Mouse (Mus musculus): ENCODE data around the gene Spaar. TPM values are rescaled to one million over a fixed set of nuclear protein-coding genes. Genes with fewer than 3 reads are reported as not detected.

Spaar gene
- polyA plus RNA-seq, 1 experiment from 2014 or later, result 8.1 TPM

- Histone ChIP-seq H3K4me1 (ENCODE audit: insufficient read depth, low read depth, low read length) (no peaks in the 10 kb centered on the region), H3K36me3 (ENCODE audit: insufficient read depth, low read length) (no peaks in the 10 kb centered on the region), H3K9ac (replicated peaks; ENCODE audit: low read depth) (no peak overlapping the region), H3K4me2 (replicated peaks; ENCODE audit: low read depth, low read length) (no peak overlapping the region), H3K4me3 (ENCODE audit: low read depth, low read length) (no peak overlapping the region), H3K27ac (ENCODE audit: low read length) (no peak overlapping the region), H3K27me3 (replicated peaks; ENCODE audit: insufficient read depth, low read length) (no peaks in the 10 kb centered on the region), H3K9me3 (ENCODE audit: low read length) (no peaks in the 10 kb centered on the region)
- no peak for ATAC-seq
- DNase-seq (ENCODE audit: low spot score), result peak; percentile 77
- WGBS, result 15% methylated on average over 6 of the region's 6 CpGs
- TF ChIP-seq CTCF (IDR thresholded peaks at IDR 0.05) (peak; percentile 71), EP300 (IDR thresholded peaks at IDR 0.05) (no peak)
These were observed 15.4 kb downstream of the Spaar start for GRCm38 (mm10) chr4:43745187-43745586.

GRCm38 (mm10) chr4:43757213-43757612 lies 27.4 kb downstream of the Spaar start:
- H3K36me3 ChIP-seq (ENCODE audit: insufficient read depth, low read length), result no peaks in the 10 kb centered on the region
- TF ChIP-seq EP300 (IDR thresholded peaks at IDR 0.05) (no peak), CTCF (IDR thresholded peaks at IDR 0.05) (no peak)
- WGBS, result 43% methylated on average over 6 of the region's 6 CpGs
- H3K9ac ChIP-seq (replicated peaks; ENCODE audit: low read depth), result no peak overlapping the region
- H3K4me3 ChIP-seq (ENCODE audit: low read depth, low read length), result no peak overlapping the region
- H3K27me3 ChIP-seq (replicated peaks; ENCODE audit: insufficient read depth, low read length), result no peaks in the 10 kb centered on the region
- H3K27ac ChIP-seq (ENCODE audit: low read length), result no peak overlapping the region
- no peaks in the 10 kb centered on the region for H3K9me3 ChIP-seq (ENCODE audit: low read length)
- ATAC-seq, result peak; percentile 63
- no peak overlapping the region for H3K4me2 ChIP-seq (replicated peaks; ENCODE audit: low read depth, low read length)
- H3K4me1 ChIP-seq (ENCODE audit: insufficient read depth, low read depth, low read length), result no peaks in the 10 kb centered on the region
- DNase-seq (ENCODE audit: low spot score), result peak; percentile 37

GRCm38 (mm10) chr4:43759571-43760418 lies 30.0 kb downstream of the Spaar start:
- Histone ChIP-seq H3K27me3 (replicated peaks; ENCODE audit: insufficient read depth, low read length) (no peaks in the 10 kb centered on the region), H3K4me1 (ENCODE audit: insufficient read depth, low read depth, low read length) (no peaks in the 10 kb centered on the region), H3K4me3 (ENCODE audit: low read depth, low read length) (no peak overlapping the region), H3K4me2 (replicated peaks; ENCODE audit: low read depth, low read length) (no peak overlapping the region), H3K36me3 (ENCODE audit: insufficient read depth, low read length) (no peaks in the 10 kb centered on the region), H3K9ac (replicated peaks; ENCODE audit: low read depth) (no peak overlapping the region), H3K27ac (ENCODE audit: low read length) (peak overlapping the region; percentile 28; the same call in 1 of the 2 replicates), H3K9me3 (ENCODE audit: low read length) (no peaks in the 10 kb centered on the region)
- 63% methylated on average over 21 of the region's 21 CpGs for WGBS
- ATAC-seq (peak; percentile 46), DNase-seq (ENCODE audit: low spot score) (peak; percentile 43)
- no peak for TF ChIP-seq CTCF (IDR thresholded peaks at IDR 0.05)
- no peak for TF ChIP-seq EP300 (IDR thresholded peaks at IDR 0.05)

- no peak overlapping the region for H3K9ac ChIP-seq (replicated peaks; ENCODE audit: low read depth)
- WGBS, result 79% methylated on average over 10 of the region's 10 CpGs
These were observed 30.6 kb downstream of the Spaar start for GRCm38 (mm10) chr4:43760460-43760859.

GRCm38 (mm10) chr4:43761336-43761735 lies 31.5 kb downstream of the Spaar start:
- Histone ChIP-seq H3K4me1 (ENCODE audit: insufficient read depth, low read depth, low read length) (no peaks in the 10 kb centered on the region), H3K4me3 (ENCODE audit: low read depth, low read length) (no peak overlapping the region), H3K27ac (ENCODE audit: low read length) (no peak overlapping the region), H3K9me3 (ENCODE audit: low read length) (no peaks in the 10 kb centered on the region), H3K36me3 (ENCODE audit: insufficient read depth, low read length) (no peaks in the 10 kb centered on the region), H3K27me3 (replicated peaks; ENCODE audit: insufficient read depth, low read length) (no peaks in the 10 kb centered on the region), H3K9ac (replicated peaks; ENCODE audit: low read depth) (no peak overlapping the region), H3K4me2 (replicated peaks; ENCODE audit: low read depth, low read length) (no peak overlapping the region)
- peak; percentile 25; the same call in 1 of the 2 replicates for TF ChIP-seq CTCF (IDR thresholded peaks at IDR 0.05)
- TF ChIP-seq EP300 (IDR thresholded peaks at IDR 0.05), result no peak
- ATAC-seq (no peak), DNase-seq (ENCODE audit: low spot score) (no peak)
- WGBS, result 68% methylated on average over 2 of the region's 2 CpGs

More at GRCm38 (mm10) chr4:43760460-43760859, 30.6 kb downstream of the Spaar start:
- Histone ChIP-seq H3K4me2 (replicated peaks; ENCODE audit: low read depth, low read length) (no peak overlapping the region), H3K4me3 (ENCODE audit: low read depth, low read length) (no peak overlapping the region), H3K9me3 (ENCODE audit: low read length) (no peaks in the 10 kb centered on the region), H3K27me3 (replicated peaks; ENCODE audit: insufficient read depth, low read length) (no peaks in the 10 kb centered on the region), H3K27ac (ENCODE audit: low read length) (peak overlapping the region; percentile 28; the same call in 1 of the 2 replicates), H3K36me3 (ENCODE audit: insufficient read depth, low read length) (no peaks in the 10 kb centered on the region), H3K4me1 (ENCODE audit: insufficient read depth, low read depth, low read length) (no peaks in the 10 kb centered on the region)
- TF ChIP-seq EP300 (IDR thresholded peaks at IDR 0.05), result no peak
- TF ChIP-seq CTCF (IDR thresholded peaks at IDR 0.05), result peak; percentile 65
- DNase-seq (ENCODE audit: low spot score), result peak; percentile 38
- peak; percentile 25; the same call in 1 of the 2 replicates for ATAC-seq

- no peak overlapping the region for H3K27ac ChIP-seq (ENCODE audit: low read length)
- no peaks in the 10 kb centered on the region for H3K27me3 ChIP-seq (replicated peaks; ENCODE audit: insufficient read depth, low read length)
- DNase-seq (ENCODE audit: low spot score) (peak; percentile 82), ATAC-seq (peak; percentile 59; the same call in 1 of the 2 replicates)
- H3K4me3 ChIP-seq (ENCODE audit: low read depth, low read length), result no peak overlapping the region
- TF ChIP-seq EP300 (IDR thresholded peaks at IDR 0.05) (no peak), CTCF (IDR thresholded peaks at IDR 0.05) (peak; percentile 84)
- H3K4me1 ChIP-seq (ENCODE audit: insufficient read depth, low read depth, low read length), result no peaks in the 10 kb centered on the region
- no peaks in the 10 kb centered on the region for H3K36me3 ChIP-seq (ENCODE audit: insufficient read depth, low read length)
- H3K9me3 ChIP-seq (ENCODE audit: low read length), result no peaks in the 10 kb centered on the region
- H3K9ac ChIP-seq (replicated peaks; ENCODE audit: low read depth), result no peak overlapping the region
- no peak overlapping the region for H3K4me2 ChIP-seq (replicated peaks; ENCODE audit: low read depth, low read length)
- 15% methylated on average over 7 of the region's 7 CpGs for WGBS
These were observed 33.6 kb downstream of the Spaar start for GRCm38 (mm10) chr4:43763410-43763809.
